ENCODE assay signal across 8 mouse cellular contexts in genomic region chr3:51915415-51915814, GRCm38 (mm10).
DNase-seq lines count a peak whose midpoint lies in the region; ATAC-seq and TF ChIP-seq lines count a peak whose summit lies in the region.
"Had no signal": no experiment of that assay in that cellular context is flagged by ENCODE, and none has a peak within 500 bp of the region (broad histone marks: within the 10 kb centered on the region; RNA-seq: fewer than 3 reads in every experiment).

No protein-coding gene starts in this region.

- no peaks in the 10 kb centered on the region for H3K9me3 ChIP-seq in intestine, postnatal 0 days (ENCODE audit: control insufficient read depth)

- H3K4me3 ChIP-seq in kidney, adult 2 months (ENCODE audit: insufficient read depth, low read depth, low read length): no peak overlapping the region
- no peak overlapping the region for H3K4me3 ChIP-seq in brown adipose tissue, adult 24 weeks (ENCODE audit: insufficient read depth, low read depth, low read length)
- no peak overlapping the region for H3K4me3 ChIP-seq in intestine, postnatal 0 days (ENCODE audit: low read depth, low read length)

- no peak for DNase-seq in kidney, adult 2 months
- DNase-seq in kidney, adult 9 months: no peak
- DNase-seq in 3T3-L1 (ENCODE audit: low read depth, low spot score): peak; percentile 25
- no peak for DNase-seq in adrenal gland, adult 18-20 months (ENCODE audit: low spot score in 2 of 2)
- no peak for DNase-seq in adrenal gland, postnatal 4 days (ENCODE audit: low spot score in 2 of 2)

- H3K4me1 ChIP-seq in kidney, adult 2 months (ENCODE audit: control insufficient read depth, insufficient read depth, low read length): peaks cover 12% of the 10 kb centered on the region; the same call in 1 of the 2 replicates
- 0 out of 2 replicates have a peak, but pooled peaks cover 2% of the 10 kb centered on the region for H3K4me1 ChIP-seq in brown adipose tissue, adult 24 weeks (ENCODE audit: control insufficient read depth, insufficient read depth, insufficient read length, low read length)
- peaks cover 10% of the 10 kb centered on the region for H3K4me1 ChIP-seq in intestine, postnatal 0 days (replicated peaks; ENCODE audit: control insufficient read depth, insufficient read depth, low read length)

- ATAC-seq in intestine, postnatal 0 days: no peak

- 71% methylated on average over 1 of the region's 1 CpGs for WGBS in kidney, adult 2 months
- WGBS in intestine, postnatal 0 days: 78% methylated on average over 1 of the region's 1 CpGs

- TF ChIP-seq POLR2A in kidney, adult 2 months (IDR thresholded peaks at IDR 0.05; ENCODE audit: low read depth, low read length): no peak

- no peak for TF ChIP-seq CTCF in kidney, adult 2 months (conservative IDR thresholded peaks at IDR 0.05; ENCODE audit: insufficient read depth, insufficient read length, low read depth, low read length)
- no peak for TF ChIP-seq CTCF in intestine, postnatal 0 days (IDR thresholded peaks at IDR 0.05; ENCODE audit: low read depth)

- H3K4me2 ChIP-seq in intestine, postnatal 0 days (replicated peaks; ENCODE audit: low read depth): no peak overlapping the region
- H3K4me2 ChIP-seq: midbrain, embryonic 11.5 days had no signal

- no peaks in the 10 kb centered on the region for H3K27me3 ChIP-seq in kidney, adult 2 months (replicated peaks; ENCODE audit: control insufficient read depth, insufficient read depth, low read length)
- no peaks in the 10 kb centered on the region for H3K27me3 ChIP-seq in intestine, postnatal 0 days (replicated peaks; ENCODE audit: control insufficient read depth, insufficient read depth, low read length)

- peak overlapping the region; percentile 91 for H3K27ac ChIP-seq in kidney, adult 2 months (ENCODE audit: insufficient read depth, low read depth, low read length)
- H3K27ac ChIP-seq in brown adipose tissue, adult 24 weeks (replicated peaks; ENCODE audit: low read depth, low read length): peak overlapping the region; percentile 7; the same call in 1 of the 2 replicates
- H3K27ac ChIP-seq in intestine, postnatal 0 days (ENCODE audit: low read depth, low read length): peak overlapping the region; percentile 66; the same call in 1 of the 2 replicates

- no peaks in the 10 kb centered on the region for H3K36me3 ChIP-seq in kidney, adult 2 months (ENCODE audit: control insufficient read depth, insufficient read depth, low read length)
- H3K36me3 ChIP-seq in intestine, postnatal 0 days (ENCODE audit: control insufficient read depth, insufficient read depth): no peaks in the 10 kb centered on the region

- H3K9ac ChIP-seq in intestine, postnatal 0 days (ENCODE audit: low read depth, low read length): no peak overlapping the region

Comparison
In these comparisons a context has a peak if more than half of its experiments do, and no peak if none do; other contexts are left out.
1. H3K27ac ChIP-seq: peak in every context shown above with its lines; median percentile 91 in kidney, adult 2 months; 66 in intestine, postnatal 0 days; 7 in brown adipose tissue, adult 24 weeks.